Mouse (Mus musculus) kidney, postnatal 14 days (tissue): ENCODE data around the gene Parg.

ENCODE experiments used
- DNase-seq: peaks from one replicate; pipeline ENCODE4 v3.0.0; 2022; ENCODE audit warnings: mixed read lengths

Gene Parg

GRCm38 (mm10) chr14:32321732-32322685 lies 120.3 kb downstream of the Parg start, which contains the start of gene Ogdhl:
Ogdhl (plus strand) TSS chr14:32322019.
- peak; percentile 83 for DNase-seq

- no peak for DNase-seq
Measured at GRCm38 (mm10) chr14:32323221-32323620, 121.5 kb downstream of the Parg start.

GRCm38 (mm10) chr14:32327366-32327765 lies 125.6 kb downstream of the Parg start:
- peak; percentile 4 for DNase-seq

GRCm38 (mm10) chr14:32332515-32333445 lies 131.0 kb downstream of the Parg start:
- no peak for DNase-seq

- DNase-seq, result no peak
Measured at GRCm38 (mm10) chr14:32336021-32336420, 134.3 kb downstream of the Parg start.

GRCm38 (mm10) chr14:32336547-32336946 lies 134.8 kb downstream of the Parg start:
- DNase-seq, result no peak

- no peak for DNase-seq
Measured at GRCm38 (mm10) chr14:32341823-32342222, 140.1 kb downstream of the Parg start.

- no peak for DNase-seq
Measured at GRCm38 (mm10) chr14:32344176-32344575, 142.4 kb downstream of the Parg start.

- DNase-seq, result no peak
Measured at GRCm38 (mm10) chr14:32344694-32345093, 142.9 kb downstream of the Parg start.
